Mouse (Mus musculus): ENCODE measurements around the gene Tex48.
A peak's percentile ranks its signal among the peaks of the same experiment; 100 is the strongest.

Gene Tex48

GRCm38 (mm10) chr4:63622378-63622835 is at the start of gene Tex48:
Tex48 (minus strand) TSS chr4:63622428.
- peak in 1 of 2 experiments; percentile 48 for DNase-seq

DNA sequence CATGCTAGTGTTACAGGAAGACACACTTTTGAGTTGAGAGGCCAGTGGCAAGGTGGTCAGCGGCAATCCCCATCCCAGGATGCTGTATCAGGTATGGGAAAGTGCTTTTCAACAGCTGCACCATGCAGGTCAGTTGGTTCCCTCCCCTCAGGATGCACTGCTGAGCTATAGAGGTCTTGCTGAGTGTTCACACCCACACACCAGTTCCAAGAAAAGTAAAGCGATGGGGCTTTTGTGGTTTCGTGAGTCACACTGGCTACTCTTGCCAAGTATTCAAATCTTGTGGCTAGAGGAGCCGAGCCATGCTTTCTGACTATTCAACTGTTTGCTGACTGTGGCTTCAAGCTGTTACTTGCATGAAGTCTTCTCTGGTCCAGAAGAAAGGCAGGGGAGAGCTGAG is 46.0 kb upstream of the Tex48 start:
- no peak for DNase-seq

DNA sequence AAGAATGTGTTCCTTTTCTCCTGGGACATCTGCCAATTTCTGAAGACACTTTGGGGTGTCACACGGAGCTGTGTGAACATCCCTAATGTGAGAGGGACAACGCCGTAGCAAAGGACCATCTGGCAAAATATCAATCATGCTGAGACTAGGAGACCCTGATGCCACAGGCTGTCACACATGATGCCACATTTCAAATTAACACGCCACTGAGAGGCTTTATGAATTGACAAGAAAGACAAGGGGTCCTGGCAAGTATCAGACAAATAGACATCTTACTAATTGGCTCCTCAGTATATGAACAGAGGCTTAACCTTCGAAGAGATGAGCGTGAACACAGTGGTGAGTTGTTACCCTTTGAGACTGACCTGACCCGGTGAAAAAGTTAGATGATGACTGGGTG is 43.5 kb upstream of the Tex48 start:
- DNase-seq = no peak

DNA sequence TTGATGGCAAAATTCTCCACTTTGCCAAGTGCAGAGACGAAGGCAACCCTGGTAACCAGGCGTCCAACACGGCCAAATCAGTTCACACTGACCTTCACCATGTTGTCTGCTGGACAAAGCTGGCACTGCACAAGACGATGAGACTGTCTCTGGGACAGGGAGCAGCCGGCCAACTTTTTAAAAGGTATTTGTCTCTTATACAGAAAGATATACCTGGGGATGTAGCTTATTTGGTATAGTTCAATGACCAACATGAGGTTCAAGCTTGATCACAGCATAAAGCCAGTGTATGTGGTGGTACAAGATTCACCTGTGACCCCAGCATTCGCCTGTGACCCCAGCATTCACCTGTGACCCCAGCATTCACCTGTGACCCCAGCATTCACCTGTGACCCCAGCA is 41.1 kb upstream of the Tex48 start, which contains the start of gene Gm11214:
TSS of gene Gm11214 (minus strand) at position 101 of the 400 bp plus-strand sequence.
- no peak for DNase-seq

DNA sequence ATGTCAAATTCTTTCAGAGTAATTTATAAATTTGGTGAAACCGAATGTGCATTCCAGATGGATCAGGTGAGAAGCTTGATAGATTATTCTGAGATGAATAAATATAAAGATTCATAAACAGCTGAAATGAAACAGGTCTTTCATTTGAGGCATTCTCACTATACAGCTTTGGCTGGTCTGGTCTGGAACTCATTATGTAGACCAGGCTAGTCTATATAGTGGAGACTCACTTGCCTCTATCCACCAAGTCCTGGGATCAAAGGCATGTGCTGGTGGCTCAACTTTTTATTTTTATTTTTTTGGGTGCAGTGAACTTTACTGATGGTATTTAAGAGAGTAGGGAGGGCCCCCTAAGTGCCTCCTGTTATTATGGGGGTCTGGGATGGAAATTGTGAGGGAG is 39.6 kb upstream of the Tex48 start:
- no peak for DNase-seq

DNA sequence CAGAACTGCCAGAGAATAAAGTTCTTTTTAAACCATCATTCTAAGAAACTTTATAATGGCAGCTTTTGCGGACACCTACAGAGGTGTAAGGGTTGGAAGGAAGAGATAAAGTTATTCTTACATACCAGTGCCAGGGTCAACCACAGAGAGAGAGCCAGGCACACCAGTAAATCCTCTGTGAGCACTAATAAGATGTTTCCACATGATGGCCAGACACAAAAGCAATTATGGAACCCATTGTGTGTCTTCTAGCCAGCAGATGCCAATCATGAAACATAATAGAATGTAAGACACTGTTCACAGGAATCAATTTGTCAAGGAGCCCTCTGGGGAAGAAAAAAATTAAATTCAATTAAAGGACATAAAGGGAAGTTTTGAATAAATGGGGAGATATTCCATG is 39.2 kb upstream of the Tex48 start:
- no peak for DNase-seq

GRCm38 (mm10) chr4:63659775-63660174 is 37.5 kb upstream of the Tex48 start:
- no peak for DNase-seq

DNA sequence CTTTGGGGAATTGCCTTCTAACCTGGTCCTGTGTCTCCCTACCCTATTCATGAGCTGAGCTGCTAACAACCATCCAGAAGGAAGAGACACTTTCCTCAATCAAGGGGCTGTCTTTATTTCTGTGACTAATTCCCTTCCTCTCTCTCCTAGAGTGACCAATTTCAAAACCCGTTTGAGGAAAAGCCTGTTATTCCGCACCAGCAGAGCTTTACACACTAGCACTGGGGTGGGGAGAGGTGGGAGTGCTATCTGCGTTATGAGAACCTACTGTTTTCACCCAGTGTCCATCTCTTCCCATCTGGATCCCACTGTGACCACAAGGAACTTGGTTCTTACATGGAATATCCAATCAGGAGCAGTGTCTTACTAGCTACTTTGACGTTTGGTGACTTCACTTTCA is 36.9 kb upstream of the Tex48 start:
- no peak for DNase-seq

- DNase-seq = peak; percentile 36 to 76
Observed at GRCm38 (mm10) chr4:63654381-63654780, 32.2 kb upstream of the Tex48 start.

DNA sequence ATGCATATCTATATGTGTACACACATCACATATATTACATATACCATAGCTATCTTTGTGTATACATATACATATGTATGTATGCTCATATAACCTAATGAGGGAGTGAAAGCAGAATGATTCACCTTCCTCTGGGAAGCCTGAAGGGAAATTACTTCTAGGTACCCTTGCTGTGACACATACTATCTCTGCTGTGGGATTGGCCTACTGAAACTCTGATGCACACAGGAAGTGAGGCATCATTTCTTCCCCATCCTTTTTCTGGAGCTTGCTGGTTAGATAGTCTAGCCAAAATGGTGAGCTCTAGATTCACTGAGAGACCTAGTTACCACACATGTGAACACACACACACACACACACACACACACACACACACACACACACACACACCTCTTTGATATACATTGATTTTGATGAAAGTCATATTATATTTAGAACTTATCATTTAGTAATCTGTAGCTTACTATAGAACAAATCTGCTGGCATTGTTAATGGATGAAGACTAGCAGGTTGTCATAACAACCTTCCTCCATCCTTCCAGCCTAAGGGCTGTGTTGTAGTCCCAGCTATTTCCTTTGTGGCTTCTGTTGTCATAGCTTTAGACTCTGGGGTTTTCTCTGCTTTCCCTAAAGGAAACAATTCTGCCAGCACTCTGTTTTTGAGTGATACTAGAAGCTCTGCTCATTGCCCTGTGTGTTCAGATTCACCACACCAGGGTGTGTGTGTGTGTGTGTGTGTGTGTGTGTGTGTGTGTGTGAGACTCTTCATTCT is 21.9 kb upstream of the Tex48 start:
- DNase-seq = no peak

- no peak for DNase-seq
Observed at GRCm38 (mm10) chr4:63639842-63640241, 17.6 kb upstream of the Tex48 start.

GRCm38 (mm10) chr4:63638603-63639002 is 16.4 kb upstream of the Tex48 start:
- DNase-seq = no peak

DNA sequence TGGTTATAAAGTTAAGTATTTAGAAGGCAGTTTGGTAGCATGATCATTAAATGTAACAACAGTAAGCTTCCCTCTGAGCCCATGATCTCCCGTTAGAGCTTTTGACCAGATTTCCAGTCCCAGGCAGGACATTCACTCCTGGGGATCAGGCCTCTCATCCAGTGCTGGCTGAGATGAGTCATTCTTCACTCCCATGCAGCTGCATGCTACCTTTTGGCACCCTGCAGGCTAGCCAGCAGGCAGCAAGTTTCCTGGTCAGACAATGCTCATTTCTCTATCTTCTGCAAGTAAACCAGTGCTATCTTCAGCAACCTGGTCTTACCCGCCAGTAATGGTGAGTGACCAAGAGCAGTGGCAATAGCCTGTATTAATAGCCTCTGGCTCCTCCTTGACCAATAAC is 11.0 kb upstream of the Tex48 start:
- no peak for DNase-seq

GRCm38 (mm10) chr4:63627111-63627510 is 4.9 kb upstream of the Tex48 start:
- DNase-seq = no peak

GRCm38 (mm10) chr4:63625563-63626080 is 3.4 kb upstream of the Tex48 start:
- no peak for DNase-seq

DNA sequence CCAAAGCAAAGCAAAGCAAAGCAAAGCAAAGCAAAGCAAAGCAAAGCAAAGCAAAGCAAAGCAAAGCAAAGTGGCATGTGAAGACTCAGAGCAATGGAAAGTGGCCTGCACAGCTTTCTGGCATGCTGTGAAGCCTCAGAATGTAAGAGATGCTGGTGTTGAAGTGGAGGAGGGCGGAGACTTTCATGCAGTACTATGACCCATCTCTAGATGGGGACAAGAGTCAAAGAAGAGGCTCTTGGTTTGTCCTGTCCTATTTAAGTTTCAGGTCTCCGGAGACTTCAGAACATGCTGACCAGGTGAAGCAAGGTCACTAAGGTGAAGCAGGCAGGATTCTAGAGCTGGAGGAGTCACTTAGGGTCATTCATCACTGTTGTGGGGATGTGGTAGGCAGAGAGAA is 367 bp downstream of the Tex48 start:
- no peak for DNase-seq

DNA sequence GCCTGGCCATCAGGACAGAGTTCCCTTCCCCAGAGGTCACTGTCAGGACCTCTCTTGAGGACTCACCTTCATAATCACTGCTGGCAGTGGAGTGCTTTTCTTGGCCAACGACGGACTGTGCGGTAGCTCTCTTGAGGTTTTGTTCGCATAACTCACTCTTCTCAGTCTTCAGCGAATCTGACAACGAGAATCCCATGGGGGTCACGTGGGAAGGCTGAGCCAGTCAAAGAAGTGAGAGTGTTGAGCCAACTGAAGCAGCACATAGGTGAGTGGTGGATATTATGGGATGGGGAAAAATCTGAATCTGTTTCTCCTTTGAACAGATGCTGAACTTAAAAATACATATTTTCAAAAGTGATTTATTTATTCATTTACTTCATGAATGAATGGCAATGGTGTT is 13.8 kb downstream of the Tex48 start:
- DNase-seq = no peak

GRCm38 (mm10) chr4:63605968-63606367 is 16.3 kb downstream of the Tex48 start:
- no peak for DNase-seq

DNA sequence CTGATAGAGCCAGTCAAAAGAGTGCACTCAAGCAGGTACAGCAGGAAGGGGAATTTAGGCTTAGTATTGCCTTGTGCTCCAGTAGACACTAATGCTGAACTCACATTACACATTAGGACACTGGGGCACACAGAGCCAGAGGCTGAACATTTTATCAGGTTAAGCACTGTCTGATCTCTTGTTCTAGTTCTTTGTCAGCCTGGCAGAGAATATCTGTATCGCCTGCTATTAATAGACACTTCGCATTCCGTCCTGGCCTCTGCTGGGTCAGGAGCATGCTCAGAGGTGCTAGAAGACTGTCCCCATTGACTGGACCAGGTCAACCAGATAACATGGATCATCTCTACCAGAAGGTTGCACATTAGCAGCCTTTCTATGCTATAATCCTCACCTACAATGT is 16.7 kb downstream of the Tex48 start:
- no peak for DNase-seq

DNA sequence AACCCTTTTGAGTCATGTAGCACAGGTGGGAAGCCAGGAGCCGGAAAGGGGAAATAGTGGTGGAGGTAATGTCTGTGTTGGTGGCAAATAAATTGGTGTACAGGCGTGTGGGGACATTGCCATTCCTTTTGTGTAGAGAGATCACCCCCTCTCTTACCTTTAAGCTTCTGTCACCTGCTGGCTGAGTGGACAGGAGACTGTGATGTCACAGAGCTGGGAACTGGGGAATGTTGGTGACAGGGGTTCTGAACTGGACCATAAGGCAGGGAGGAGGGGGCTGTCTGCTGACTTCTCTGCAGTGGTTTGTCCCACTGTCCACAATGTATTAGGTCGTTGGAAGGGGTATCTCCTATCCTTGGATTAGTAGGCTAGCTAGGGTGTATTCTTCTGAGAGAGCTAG is 17.3 kb downstream of the Tex48 start, which contains the start of gene Gm11213:
TSS of gene Gm11213 (minus strand) at position 317 of the 400 bp plus-strand sequence.
- no peak for DNase-seq

DNA sequence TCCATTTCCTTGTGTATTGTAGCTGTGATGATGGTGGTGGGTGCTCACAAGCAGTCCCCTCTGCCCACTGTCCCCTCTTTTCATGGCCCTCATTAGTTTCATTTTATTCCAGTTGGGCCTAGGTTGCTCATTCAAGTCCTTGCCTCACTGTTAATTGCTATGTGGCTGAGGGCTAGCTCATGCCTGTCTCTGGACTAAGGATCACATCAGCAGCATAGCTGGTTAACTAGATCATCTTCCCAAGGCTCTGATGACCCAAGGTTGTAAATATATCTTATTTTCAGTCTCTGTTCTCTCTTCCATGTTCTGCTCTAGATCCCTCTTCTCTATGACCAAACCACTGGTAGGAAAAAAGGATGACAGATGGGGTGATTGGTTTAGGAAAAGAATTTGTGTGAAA is 21.0 kb downstream of the Tex48 start:
- DNase-seq = no peak

- DNase-seq = peak; percentile 61 to 68
Observed at GRCm38 (mm10) chr4:63600786-63601185, 21.4 kb downstream of the Tex48 start.

DNA sequence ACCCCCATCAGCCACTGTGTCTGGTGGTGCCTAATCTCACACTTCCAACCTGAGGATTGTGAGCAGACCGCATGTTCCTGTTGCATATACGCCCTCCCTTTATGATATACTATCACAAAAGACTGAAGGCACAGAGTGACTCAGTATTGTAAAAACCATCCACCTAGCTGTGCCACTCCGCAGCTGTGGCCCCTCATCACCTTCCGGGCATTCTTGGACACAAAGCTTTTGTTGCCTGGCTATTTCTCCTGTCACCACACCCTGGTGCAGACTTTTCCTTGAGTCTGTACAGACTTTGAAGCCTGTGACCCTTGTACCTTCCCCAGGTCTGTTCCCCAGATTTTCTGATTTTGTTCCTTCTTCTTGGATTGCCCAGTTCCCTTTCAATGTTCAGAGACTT is 26.2 kb downstream of the Tex48 start:
- no peak for DNase-seq

- no peak for DNase-seq
Observed at GRCm38 (mm10) chr4:63595259-63595658, 27.0 kb downstream of the Tex48 start.
